Mouse (Mus musculus) bone marrow, adult 2 months (tissue): ENCODE data around the gene Tmem156.

Experiments
- CTCF ChIP-seq: fragments of 200-500 bp; IDR thresholded peaks from 2 replicates; pipeline ENCODE4 v1.5.1; 2011; ENCODE audit warnings: low read length, control low read depth; ENCODE audit not compliant: control insufficient read depth, insufficient read depth
- POLR2A ChIP-seq: fragments of 200-500 bp; IDR thresholded peaks from 2 replicates; pipeline ENCODE4 v1.6.1; 2011; ENCODE audit warnings: low read depth, mild to moderate bottlenecking, control low read depth, low read length, borderline replicate concordance; ENCODE audit not compliant: control insufficient read depth

DNA sequence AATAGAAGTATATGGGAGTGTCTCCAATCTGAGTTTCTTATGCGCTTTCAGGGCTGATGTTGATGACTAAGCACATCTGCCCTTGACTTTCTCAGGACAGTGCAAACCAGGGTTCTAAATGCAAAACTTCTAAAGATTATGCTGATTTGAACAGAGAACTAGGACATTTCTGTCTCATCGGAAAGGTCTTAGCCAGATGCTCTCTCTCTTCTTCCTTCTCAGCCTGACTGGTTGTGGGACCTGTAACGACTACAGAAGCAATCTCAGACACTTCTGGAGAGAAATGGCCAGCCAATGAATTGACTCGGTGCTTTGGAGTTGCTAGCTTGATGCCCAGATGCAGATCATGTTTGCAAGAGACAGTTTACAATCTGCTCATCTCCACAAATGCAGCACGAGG is 42.1 kb downstream of the Tmem156 start:
- TF ChIP-seq CTCF = no peak
- TF ChIP-seq POLR2A = no peak
